Mouse (Mus musculus): ENCODE measurements around the gene Katnal1.

DNA sequence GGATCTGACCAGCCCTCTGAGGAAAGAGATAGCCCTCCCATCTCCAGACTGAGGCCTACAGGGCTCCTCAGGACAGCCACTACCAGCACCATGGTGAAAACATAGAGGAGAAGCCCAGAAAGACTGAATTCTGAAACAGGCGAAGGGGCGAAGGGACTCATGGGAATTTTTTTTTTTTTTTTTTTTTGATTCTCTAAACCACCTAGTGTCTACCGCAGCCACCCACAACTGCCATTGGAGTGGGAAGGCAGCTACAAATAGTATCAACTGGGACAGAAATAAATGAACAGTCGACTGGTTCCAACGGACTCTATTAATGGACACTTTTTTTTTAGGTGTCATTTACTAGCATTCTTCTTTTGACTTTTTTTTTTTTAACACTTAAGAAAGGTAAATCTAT lies 22.2 kb upstream of the Katnal1 start:
- no peak for TF ChIP-seq TAL1 (IDR thresholded peaks at IDR 0.05; ENCODE audit: low read length)
- TF ChIP-seq GATA1 (IDR thresholded peaks at IDR 0.05; ENCODE audit: low read length): no peak

Data from erythroblast, embryonic 14.5 days (primary cell).